15 mouse cellular contexts compared by ENCODE assay signal in genomic region chr9:24701246-24701645, GRCm38 (mm10). TPM values are rescaled to one million over a fixed set of nuclear protein-coding genes. Genes with fewer than 3 reads are reported as not detected.
DNase-seq lines count a peak whose midpoint lies in the region; ATAC-seq and TF ChIP-seq lines count a peak whose summit lies in the region.
"Had no signal": no experiment of that assay in that cellular context is flagged by ENCODE, and none has a peak within 500 bp of the region (broad histone marks: within the 10 kb centered on the region; RNA-seq: fewer than 3 reads in every experiment).

No protein-coding gene starts in this region.

- no peak for TF ChIP-seq POLR2A in heart, adult 2 months (IDR thresholded peaks at IDR 0.05; ENCODE audit: insufficient read depth, low read depth, low read length)

- no peaks in the 10 kb centered on the region for H3K4me1 ChIP-seq in heart, adult 2 months (ENCODE audit: control insufficient read depth, insufficient read depth, low read length)
- H3K4me1 ChIP-seq in lung, embryonic 14.5 days (ENCODE audit: insufficient read depth), result no peaks in the 10 kb centered on the region
- H3K4me1 ChIP-seq: intestine, embryonic 15.5 days had no signal

- H3K36me3 ChIP-seq in heart, adult 2 months (ENCODE audit: control insufficient read depth, insufficient read depth, low read length), result no peaks in the 10 kb centered on the region
- H3K36me3 ChIP-seq in lung, embryonic 14.5 days (ENCODE audit: insufficient read depth), result no peaks in the 10 kb centered on the region
- H3K36me3 ChIP-seq: forebrain, embryonic 15.5 days; intestine, embryonic 15.5 days; neural tube, embryonic 15.5 days; stomach, embryonic 15.5 days had no signal

- no peak overlapping the region for H3K4me3 ChIP-seq in heart, adult 2 months
- H3K4me3 ChIP-seq in lung, embryonic 14.5 days (ENCODE audit: low read depth, low read length), result no peak overlapping the region
- H3K4me3 ChIP-seq: forebrain, embryonic 15.5 days; intestine, embryonic 15.5 days; neural tube, embryonic 15.5 days; stomach, embryonic 15.5 days had no signal

- TF ChIP-seq CTCF in heart, adult 2 months (IDR thresholded peaks at IDR 0.05), result peak; percentile 74
- peak; percentile 45 for TF ChIP-seq CTCF in lung, embryonic 14.5 days (IDR thresholded peaks at IDR 0.05; ENCODE audit: low read depth)

- no peak overlapping the region for H3K4me2 ChIP-seq in lung, embryonic 14.5 days
- H3K4me2 ChIP-seq: forebrain, embryonic 15.5 days; intestine, embryonic 15.5 days; neural tube, embryonic 15.5 days; stomach, embryonic 15.5 days had no signal

- no peak overlapping the region for H3K27ac ChIP-seq in heart, adult 2 months
- no peak overlapping the region for H3K27ac ChIP-seq in lung, embryonic 14.5 days (ENCODE audit: low read depth)
- H3K27ac ChIP-seq: forebrain, embryonic 15.5 days; intestine, embryonic 15.5 days; neural tube, embryonic 15.5 days; stomach, embryonic 15.5 days had no signal

- DNase-seq in heart, adult 2 months, result no peak
- DNase-seq in heart, adult 9 months (ENCODE audit: low spot score in 2 of 2), result no peak
- peak; percentile 68 for DNase-seq in lung, embryonic 14.5 days
- DNase-seq in lung, postnatal 14 days, result no peak
- peak; percentile 14 for DNase-seq in NIH3T3 (ENCODE audit: low read depth)
- peak; percentile 16 for DNase-seq in retina, postnatal 1 day
- no peak for DNase-seq in layer of hippocampus, adult 8-10 months (ENCODE audit: low spot score in 2 of 2)
- DNase-seq in left cerebral cortex, postnatal 4 days, result no peak
- DNase-seq: gastrocnemius, postnatal 36 days; lung, postnatal 36 days; thymus, postnatal 36 days had no signal

- no peaks in the 10 kb centered on the region for H3K79me2 ChIP-seq in heart, adult 2 months (replicated peaks; ENCODE audit: control insufficient read depth, insufficient read depth, low read length)

- H3K9me3 ChIP-seq in lung, embryonic 14.5 days (ENCODE audit: low read depth, low read length), result no peaks in the 10 kb centered on the region
- H3K9me3 ChIP-seq: forebrain, embryonic 15.5 days; intestine, embryonic 15.5 days; neural tube, embryonic 15.5 days; stomach, embryonic 15.5 days had no signal

- H3K9ac ChIP-seq in heart, adult 2 months (ENCODE audit: low read depth, low read length), result no peak overlapping the region
- no peak overlapping the region for H3K9ac ChIP-seq in lung, embryonic 14.5 days
- H3K9ac ChIP-seq: forebrain, embryonic 15.5 days; intestine, embryonic 15.5 days; neural tube, embryonic 15.5 days; stomach, embryonic 15.5 days had no signal

- intact Hi-C loops in heart, adult 2 months (cut with DNase I), result loop anchor here (1.0 to 10.0 kb wide), 3 partner anchors 244 to 403 kb away; no protein-coding TSS in a partner anchor
- intact Hi-C loops in left cerebral cortex, postnatal 4 days (cut with DNase I), result loop anchor here (5.0 kb wide), 2 partner anchors 326 to 341 kb away; no protein-coding TSS in a partner anchor

- no peaks in the 10 kb centered on the region for H3K27me3 ChIP-seq in heart, adult 2 months (ENCODE audit: control insufficient read depth, insufficient read depth, low read length)
- H3K27me3 ChIP-seq in lung, embryonic 14.5 days (ENCODE audit: insufficient read depth, low read length), result no peaks in the 10 kb centered on the region; the same call in 1 of the 2 replicates
- H3K27me3 ChIP-seq: forebrain, embryonic 15.5 days; neural tube, embryonic 15.5 days; stomach, embryonic 15.5 days had no signal

- ATAC-seq in lung, embryonic 14.5 days (ENCODE audit: insufficient read depth), result no peak
- ATAC-seq: forebrain, embryonic 15.5 days; intestine, embryonic 15.5 days had no signal

- TF ChIP-seq EP300 in heart, adult 2 months (IDR thresholded peaks at IDR 0.05; ENCODE audit: insufficient read depth, low read depth, low read length), result no peak

RNA-seq across cellular contexts. Expression of gene Dpy19l2, which starts 5.2 kb away (rescaled TPM):
- not detected for total RNA-seq in heart, adult 2 months (2021)
- 0.02 TPM in 1 of 2 replicates, not detected in the other for polyA plus RNA-seq in heart, adult 2 months (2012; rRNA removed)
- polyA plus RNA-seq in lung, embryonic 14.5 days (2014; fragmentation: Nextera tagmentation; extraction: Ambion mirVana), result 0.11 TPM in 1 of 2 replicates, not detected in the other
- total RNA-seq in layer of hippocampus, adult 8-10 months (2022), result under 1 TPM; 0.56 to 0.71 (median 0.57) TPM
- under 1 TPM; 0.54 to 0.98 TPM for total RNA-seq in left cerebral cortex, postnatal 4 days (2021)
- total RNA-seq: gastrocnemius, postnatal 36 days had no signal
- polyA plus RNA-seq: intestine, embryonic 15.5 days; stomach, embryonic 15.5 days had no signal

Comparison
In these comparisons a context has a peak if more than half of its experiments do, and no peak if none do; other contexts are left out.
1. DNase-seq: peak in lung, embryonic 14.5 days (single experiment), NIH3T3 (single experiment) and retina, postnatal 1 day (single experiment); none in heart, adult 2 months (0 of 2), heart, adult 9 months (0 of 2), lung, postnatal 14 days (single experiment), layer of hippocampus, adult 8-10 months (0 of 2) and left cerebral cortex, postnatal 4 days (single experiment).